Mouse (Mus musculus) embryonic fibroblast, embryonic 13.5 days (primary cell): Measurements from ENCODE around the gene Sec14l2. TPM values are rescaled to one million over a fixed set of nuclear protein-coding genes. Genes with fewer than 3 reads are reported as not detected.
A peak's percentile ranks its signal among the peaks of the same experiment; 100 is the strongest.

Source experiments
- H3K27ac ChIP-seq: 2 replicates; pipeline ENCODE4 v1.5.1; 2012; ENCODE audit warnings: low read length, control low read depth, inconsistent platforms; ENCODE audit not compliant: insufficient read depth
- H3K4me1 ChIP-seq: 2 replicates; pipeline ENCODE4 v1.6.1; 2011; ENCODE audit warnings: low read length; ENCODE audit not compliant: control insufficient read depth, insufficient read depth
- H3K4me3 ChIP-seq: 2 replicates; pipeline ENCODE4 v1.5.1; 2011; ENCODE audit warnings: mild to moderate bottlenecking, control low read depth, low read length; ENCODE audit not compliant: insufficient read depth
- CTCF ChIP-seq: IDR thresholded peaks from 2 replicates; pipeline ENCODE4 v1.5.1; 2011; ENCODE audit warnings: mild to moderate bottlenecking, control low read depth, low read length, moderate library complexity, borderline replicate concordance; ENCODE audit not compliant: insufficient read depth
- POLR2A ChIP-seq: IDR thresholded peaks from 2 replicates; pipeline ENCODE4 v1.6.1; 2011; ENCODE audit warnings: low read depth, mild to moderate bottlenecking, control low read depth, low read length, moderate library complexity
- polyA plus RNA-seq: library from polyadenylated mRNA; stranded (reverse); fragments of >200 nt; gene quantifications from 2 replicates; pipeline ENCODE4 v1.2.4, GENCODE M21; 2011; ENCODE audit warnings: low read depth; ENCODE audit not compliant: missing spikeins, insufficient read length

The Sec14l2 gene
- polyA plus RNA-seq, 1 experiment, result 1.8 TPM

- Histone ChIP-seq H3K4me1 (peaks cover 2% of the 10 kb centered on the region; the same call in 1 of the 2 replicates), H3K27ac (no peak overlapping the region), H3K4me3 (peak overlapping the region; percentile 15; the same call in 1 of the 2 replicates)
- TF ChIP-seq POLR2A (no peak), CTCF (no peak)
Measured at GRCm38 (mm10) chr11:4094378-4095170, 28.6 kb downstream of the Sec14l2 start.

- Histone ChIP-seq H3K27ac (no peak overlapping the region), H3K4me1 (peaks cover 2% of the 10 kb centered on the region; the same call in 1 of the 2 replicates), H3K4me3 (no peak overlapping the region)
- TF ChIP-seq CTCF, result no peak
- TF ChIP-seq POLR2A, result no peak
Measured at GRCm38 (mm10) chr11:4093459-4094377, 29.5 kb downstream of the Sec14l2 start.

GRCm38 (mm10) chr11:4087267-4087666, 35.9 kb downstream of the Sec14l2 start:
- Histone ChIP-seq H3K4me1 (no peaks in the 10 kb centered on the region), H3K27ac (no peak overlapping the region), H3K4me3 (no peak overlapping the region)
- no peak for TF ChIP-seq POLR2A
- TF ChIP-seq CTCF, result no peak

- TF ChIP-seq POLR2A, result no peak
- no peak for TF ChIP-seq CTCF
- Histone ChIP-seq H3K27ac (no peak overlapping the region), H3K4me3 (no peak overlapping the region), H3K4me1 (no peaks in the 10 kb centered on the region)
Measured at GRCm38 (mm10) chr11:4086246-4086645, 37.0 kb downstream of the Sec14l2 start.

- TF ChIP-seq CTCF, result peak; percentile 30; the same call in 1 of the 2 replicates
- TF ChIP-seq POLR2A, result no peak
- Histone ChIP-seq H3K27ac (no peak overlapping the region), H3K4me3 (no peak overlapping the region), H3K4me1 (no peaks in the 10 kb centered on the region)
Measured at GRCm38 (mm10) chr11:4083316-4084078, 39.7 kb downstream of the Sec14l2 start.

- no peak overlapping the region for H3K27ac ChIP-seq
Measured at GRCm38 (mm10) chr11:4080219-4080618, 43.0 kb downstream of the Sec14l2 start.

GRCm38 (mm10) chr11:4078267-4078933, 44.8 kb downstream of the Sec14l2 start:
- no peak overlapping the region for H3K4me3 ChIP-seq
- no peak overlapping the region for H3K27ac ChIP-seq
- no peaks in the 10 kb centered on the region for H3K4me1 ChIP-seq
- no peak for TF ChIP-seq POLR2A
- no peak for TF ChIP-seq CTCF

More at GRCm38 (mm10) chr11:4080219-4080618, 43.0 kb downstream of the Sec14l2 start:
- TF ChIP-seq POLR2A (no peak), CTCF (peak; percentile 81)
- no peak overlapping the region for H3K4me3 ChIP-seq
- H3K4me1 ChIP-seq, result no peaks in the 10 kb centered on the region

GRCm38 (mm10) chr11:4076633-4077032, 46.6 kb downstream of the Sec14l2 start:
- Histone ChIP-seq H3K27ac (no peak overlapping the region), H3K4me3 (no peak overlapping the region), H3K4me1 (no peaks in the 10 kb centered on the region)
- no peak for TF ChIP-seq CTCF
- no peak for TF ChIP-seq POLR2A

- H3K27ac ChIP-seq, result no peak overlapping the region
- H3K4me3 ChIP-seq, result no peak overlapping the region
- no peaks in the 10 kb centered on the region for H3K4me1 ChIP-seq
- TF ChIP-seq CTCF (no peak), POLR2A (no peak)
Measured at GRCm38 (mm10) chr11:4069664-4070063, 53.6 kb downstream of the Sec14l2 start.
